Mouse (Mus musculus) neural tube, embryonic 11.5 days (tissue): ENCODE measurements around the gene Dpy19l1. TPM values are rescaled to one million over a fixed set of nuclear protein-coding genes. Genes with fewer than 3 reads are reported as not detected.

Source experiments
- ATAC-seq: fragments of 200-750 bp; cut with Nextera tagmentation; 2 replicates; pipeline ENCODE4 v1.8.0; 2017; ENCODE audit warnings: moderate number of reproducible peaks, mild to moderate bottlenecking, moderate TSS enrichment, moderate library complexity; ENCODE audit not compliant: insufficient read depth, low FRiP score, low TSS enrichment
- DNase-seq: peaks from one replicate; pipeline ENCODE4 v3.0.0-alpha.2; 2015; ENCODE audit warnings: low spot score
- H3K27ac ChIP-seq: fragments of 300-500 bp; sonication (generic); 2 replicates; pipeline ENCODE4 v1.5.1; 2014; ENCODE audit warnings: low read depth, mild to moderate bottlenecking, low read length
- H3K27me3 ChIP-seq: fragments of 300-500 bp; sonication (generic); 2 replicates; pipeline ENCODE4 v1.6.1; 2014; ENCODE audit warnings: mild to moderate bottlenecking, low read length, mixed read lengths; ENCODE audit not compliant: control insufficient read depth, insufficient read depth
- H3K36me3 ChIP-seq: fragments of 300-500 bp; sonication (generic); 2 replicates; pipeline ENCODE4 v1.6.1; 2014; ENCODE audit warnings: mild to moderate bottlenecking, low read length, moderate library complexity, mixed read lengths; ENCODE audit not compliant: control insufficient read depth, insufficient read depth
- H3K4me1 ChIP-seq: fragments of 300-500 bp; sonication (generic); 2 replicates; pipeline ENCODE4 v1.6.1; 2014; ENCODE audit warnings: low read length, mixed read lengths; ENCODE audit not compliant: control insufficient read depth, insufficient read depth
- H3K4me2 ChIP-seq: fragments of 300-500 bp; sonication (generic); 2 replicates; pipeline ENCODE4 v1.6.1; 2014; ENCODE audit warnings: low read depth, mild to moderate bottlenecking, moderate library complexity
- H3K4me3 ChIP-seq: fragments of 300-500 bp; sonication (generic); 2 replicates; pipeline ENCODE4 v1.5.1; 2014; ENCODE audit warnings: low read depth, low read length
- H3K9ac ChIP-seq: fragments of 300-500 bp; sonication (generic); 2 replicates; pipeline ENCODE4 v1.6.1; 2014; ENCODE audit warnings: mild to moderate bottlenecking, low read length
- H3K9me3 ChIP-seq: fragments of 300-500 bp; sonication (generic); 2 replicates; pipeline ENCODE4 v1.6.1; 2016; ENCODE audit warnings: low read length; ENCODE audit not compliant: control insufficient read depth
- WGBS: fragments of 180-500 bp; shearing (Covaris S2); extraction: QIAGEN DNeasy Blood & Tissue Kit; methylation state at CpG from one replicate; pipeline ENCODE4 v1.1.7; 2014; 5-methylcytosine and 5-hydroxymethylcytosine counted together
- polyA plus RNA-seq: library from polyadenylated mRNA; unstranded; fragments of >200 nt; fragmentation: Nextera tagmentation; extraction: Ambion mirVana; gene quantifications from 2 replicates; pipeline ENCODE4 v1.2.1, GENCODE M21; 2014

The Dpy19l1 gene
- polyA plus RNA-seq, 1 experiment from 2014 or later = 24.4 TPM

GRCm38 (mm10) chr9:24450976-24451375, 52.0 kb downstream of the Dpy19l1 start:
- Histone ChIP-seq H3K9me3 (no peaks in the 10 kb centered on the region), H3K36me3 (no peaks in the 10 kb centered on the region), H3K27ac (no peak overlapping the region), H3K9ac (no peak overlapping the region), H3K4me1 (no peaks in the 10 kb centered on the region), H3K4me2 (no peak overlapping the region), H3K4me3 (no peak overlapping the region), H3K27me3 (no peaks in the 10 kb centered on the region)
- WGBS = 93% methylated on average over 3 of the region's 3 CpGs
- ATAC-seq (no peak), DNase-seq (no peak)

DNA sequence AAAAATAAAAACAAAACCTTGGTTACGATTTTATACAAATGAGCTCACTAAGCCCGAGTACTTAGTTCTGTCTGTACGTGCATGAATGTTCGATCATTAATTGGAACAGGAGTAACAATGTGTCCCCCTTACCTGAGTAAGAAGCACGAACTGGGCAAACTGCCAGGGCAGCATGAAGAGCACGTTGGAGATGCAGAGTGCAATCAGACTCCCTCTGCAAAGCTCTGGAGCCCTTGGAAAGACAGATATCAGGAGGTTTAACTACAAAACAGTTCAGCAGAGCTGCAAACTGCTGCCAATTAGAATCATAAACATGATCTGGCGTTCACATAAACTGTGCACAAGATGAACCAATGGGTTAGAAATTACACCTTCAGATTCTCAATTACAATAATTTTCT, 52.4 kb downstream of the Dpy19l1 start:
- Histone ChIP-seq H3K27ac (no peak overlapping the region), H3K4me1 (no peaks in the 10 kb centered on the region), H3K27me3 (no peaks in the 10 kb centered on the region), H3K9ac (no peak overlapping the region), H3K9me3 (no peaks in the 10 kb centered on the region), H3K36me3 (no peaks in the 10 kb centered on the region), H3K4me2 (no peak overlapping the region), H3K4me3 (no peak overlapping the region)
- ATAC-seq (no peak), DNase-seq (no peak)
- 94% methylated on average over 7 of the region's 7 CpGs for WGBS

- ATAC-seq = no peak
- 74% methylated on average over 2 of the region's 2 CpGs for WGBS
- Histone ChIP-seq H3K36me3 (no peaks in the 10 kb centered on the region), H3K27ac (no peak overlapping the region), H3K9ac (no peak overlapping the region), H3K9me3 (no peaks in the 10 kb centered on the region), H3K4me2 (no peak overlapping the region), H3K4me3 (no peak overlapping the region), H3K4me1 (no peaks in the 10 kb centered on the region), H3K27me3 (no peaks in the 10 kb centered on the region)
- DNase-seq = no peak
Measured at GRCm38 (mm10) chr9:24434901-24435300, 68.0 kb downstream of the Dpy19l1 start.

- DNase-seq = no peak
Measured at GRCm38 (mm10) chr9:24429721-24430120, 73.2 kb downstream of the Dpy19l1 start.

DNA sequence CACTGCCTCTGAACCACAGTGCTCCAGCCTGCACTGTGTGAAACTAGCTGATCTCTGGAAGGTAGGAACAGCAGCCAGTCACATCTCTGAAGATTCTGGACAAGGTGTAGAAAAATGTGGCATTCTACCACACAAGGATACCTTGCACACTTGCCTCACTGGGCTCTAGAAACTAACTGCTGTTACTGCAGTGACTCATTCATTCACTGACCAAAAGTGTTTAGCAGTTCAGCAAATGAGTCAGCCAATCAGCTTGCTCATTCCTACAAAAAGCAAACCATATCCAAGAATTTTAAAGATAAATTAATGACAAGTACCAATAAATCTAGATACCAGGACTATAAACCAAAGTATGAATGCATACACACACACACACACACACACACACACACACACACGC, 77.3 kb downstream of the Dpy19l1 start:
- no peaks in the 10 kb centered on the region for H3K27me3 ChIP-seq
- no peak overlapping the region for H3K4me2 ChIP-seq
- H3K27ac ChIP-seq = no peak overlapping the region
- no peak overlapping the region for H3K4me3 ChIP-seq
- no peaks in the 10 kb centered on the region for H3K4me1 ChIP-seq
- no peaks in the 10 kb centered on the region for H3K9me3 ChIP-seq
- DNase-seq (no peak), ATAC-seq (no peak)
- 89% methylated on average over 1 of the region's 1 CpGs for WGBS
- H3K9ac ChIP-seq = no peak overlapping the region
- no peaks in the 10 kb centered on the region for H3K36me3 ChIP-seq

More at GRCm38 (mm10) chr9:24429721-24430120, 73.2 kb downstream of the Dpy19l1 start:
- Histone ChIP-seq H3K36me3 (no peaks in the 10 kb centered on the region), H3K4me1 (no peaks in the 10 kb centered on the region), H3K4me2 (no peak overlapping the region), H3K9me3 (no peaks in the 10 kb centered on the region), H3K27ac (no peak overlapping the region), H3K27me3 (no peaks in the 10 kb centered on the region), H3K4me3 (no peak overlapping the region), H3K9ac (no peak overlapping the region)
- ATAC-seq = no peak

- H3K9me3 ChIP-seq = no peaks in the 10 kb centered on the region
- H3K36me3 ChIP-seq = peaks cover 4% of the 10 kb centered on the region; the same call in 1 of the 2 replicates
- ATAC-seq (no peak), DNase-seq (no peak)
- H3K27ac ChIP-seq = no peak overlapping the region
- H3K4me3 ChIP-seq = no peak overlapping the region
- H3K4me2 ChIP-seq = no peak overlapping the region
- WGBS = 95% methylated on average over 8 of the region's 8 CpGs
- H3K4me1 ChIP-seq = no peaks in the 10 kb centered on the region
- H3K27me3 ChIP-seq = no peaks in the 10 kb centered on the region
- no peak overlapping the region for H3K9ac ChIP-seq
Measured at GRCm38 (mm10) chr9:24423241-24423640, 79.7 kb downstream of the Dpy19l1 start.

DNA sequence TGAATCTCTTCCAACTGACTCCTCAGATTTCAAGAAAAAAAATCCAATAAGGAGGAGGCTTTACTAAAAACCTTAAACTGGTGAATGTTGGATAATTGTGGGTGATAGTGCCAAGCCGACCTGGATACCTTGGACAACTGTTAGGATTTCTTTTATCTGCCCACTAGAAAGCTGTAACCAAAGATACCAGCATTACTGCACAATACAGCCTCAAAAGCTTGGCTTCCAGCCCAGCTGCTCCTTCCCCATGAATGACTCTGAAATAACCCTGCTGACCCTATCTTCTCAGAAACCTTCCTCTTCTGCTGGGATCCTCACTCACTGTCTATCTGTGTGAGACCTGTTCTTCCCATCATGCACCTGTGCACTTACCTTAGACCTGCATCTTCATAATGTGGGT, 81.1 kb downstream of the Dpy19l1 start:
- H3K9me3 ChIP-seq = no peaks in the 10 kb centered on the region
- H3K4me1 ChIP-seq = no peaks in the 10 kb centered on the region
- no peak overlapping the region for H3K27ac ChIP-seq
- ATAC-seq = no peak
- H3K4me2 ChIP-seq = no peak overlapping the region
- no peak overlapping the region for H3K4me3 ChIP-seq
- H3K27me3 ChIP-seq = no peaks in the 10 kb centered on the region
- H3K9ac ChIP-seq = no peak overlapping the region
- peaks cover 4% of the 10 kb centered on the region; the same call in 1 of the 2 replicates for H3K36me3 ChIP-seq
- no peak for DNase-seq
- WGBS = 85% methylated on average over 1 of the region's 1 CpGs

DNA sequence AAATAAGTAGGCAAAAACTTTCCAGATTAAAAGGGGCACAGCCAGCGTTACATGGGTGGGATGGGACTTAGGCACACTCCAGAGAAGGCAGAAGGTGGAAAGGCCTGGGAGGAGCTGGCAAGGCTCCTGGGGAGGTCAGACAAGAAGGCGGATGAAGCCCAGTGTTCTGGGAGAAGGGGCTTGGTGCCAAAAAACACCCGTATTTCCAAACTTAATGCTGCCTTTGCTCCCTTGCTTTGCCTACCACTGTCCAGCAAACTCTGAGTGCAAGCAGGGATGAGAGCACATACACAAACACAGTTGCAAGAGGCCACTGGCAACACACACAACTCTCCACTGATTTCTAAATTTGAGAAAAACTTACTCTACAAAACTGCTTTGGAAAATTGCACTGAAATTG, 81.7 kb downstream of the Dpy19l1 start:
- DNase-seq (no peak), ATAC-seq (no peak)
- H3K9ac ChIP-seq = no peak overlapping the region
- no peak overlapping the region for H3K27ac ChIP-seq
- H3K9me3 ChIP-seq = no peaks in the 10 kb centered on the region
- 90% methylated on average over 3 of the region's 3 CpGs for WGBS
- H3K4me1 ChIP-seq = no peaks in the 10 kb centered on the region
- peaks cover 4% of the 10 kb centered on the region; the same call in 1 of the 2 replicates for H3K36me3 ChIP-seq
- H3K27me3 ChIP-seq = no peaks in the 10 kb centered on the region
- H3K4me3 ChIP-seq = no peak overlapping the region
- no peak overlapping the region for H3K4me2 ChIP-seq

DNA sequence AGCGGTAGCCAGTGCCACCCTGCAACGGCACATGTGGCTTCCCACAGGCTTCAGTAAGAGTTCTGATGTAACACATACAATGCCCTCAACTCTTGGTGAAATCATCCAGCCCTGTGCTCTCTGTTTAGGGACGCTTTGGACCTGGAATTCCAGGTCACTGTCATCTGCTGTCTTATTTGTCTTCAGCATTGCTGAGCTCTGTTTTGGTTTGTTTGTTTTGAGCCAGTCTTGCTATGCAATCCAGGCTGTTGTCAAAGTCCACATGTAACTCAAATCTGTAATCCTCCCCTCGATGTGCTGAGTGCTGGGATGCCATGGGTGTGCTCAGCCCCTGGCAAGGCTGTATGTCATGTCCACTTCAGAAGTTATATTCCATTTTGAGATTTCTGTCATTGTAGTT, 82.8 kb downstream of the Dpy19l1 start:
- Histone ChIP-seq H3K9ac (no peak overlapping the region), H3K27me3 (no peaks in the 10 kb centered on the region), H3K4me2 (no peak overlapping the region), H3K4me1 (no peaks in the 10 kb centered on the region), H3K27ac (no peak overlapping the region), H3K36me3 (peaks cover 4% of the 10 kb centered on the region; the same call in 1 of the 2 replicates), H3K4me3 (no peak overlapping the region), H3K9me3 (no peaks in the 10 kb centered on the region)
- DNase-seq = no peak
- 99% methylated on average over 4 of the region's 4 CpGs for WGBS
- ATAC-seq = no peak
